Mouse (Mus musculus) intestine, postnatal 0 days (tissue): ENCODE measurements around the gene Scel. TPM values are rescaled to one million over a fixed set of nuclear protein-coding genes. Genes with fewer than 3 reads are reported as not detected.

Experiments
- ATAC-seq: fragments of 200-750 bp; cut with Nextera tagmentation; 2 replicates; pipeline ENCODE4 v1.8.0; 2017; ENCODE audit warnings: mild to moderate bottlenecking, moderate TSS enrichment, moderate library complexity
- H3K27ac ChIP-seq: fragments of 300-500 bp; sonication (generic); 2 replicates; pipeline ENCODE4 v1.5.1; 2014; ENCODE audit warnings: mild to moderate bottlenecking, low read depth, low read length, moderate library complexity
- H3K27me3 ChIP-seq: fragments of 300-500 bp; sonication (generic); replicated peaks from 2 replicates; pipeline ENCODE4 v1.6.1; 2014; ENCODE audit warnings: low read length, mixed read lengths; ENCODE audit not compliant: control insufficient read depth, insufficient read depth
- H3K36me3 ChIP-seq: fragments of 300-500 bp; sonication (generic); 2 replicates; pipeline ENCODE4 v1.6.1; 2014; ENCODE audit warnings: mild to moderate bottlenecking, moderate library complexity; ENCODE audit not compliant: control insufficient read depth, insufficient read depth
- H3K4me1 ChIP-seq: fragments of 300-500 bp; sonication (generic); replicated peaks from 2 replicates; pipeline ENCODE4 v1.6.1; 2014; ENCODE audit warnings: antibody characterized with exemption, low read length, mixed read lengths; ENCODE audit not compliant: control insufficient read depth, insufficient read depth
- H3K4me2 ChIP-seq: fragments of 300-500 bp; sonication (generic); replicated peaks from 2 replicates; pipeline ENCODE4 v1.6.1; 2014; ENCODE audit warnings: low read depth, mild to moderate bottlenecking, moderate library complexity
- H3K4me3 ChIP-seq: fragments of 300-500 bp; sonication (generic); 2 replicates; pipeline ENCODE4 v1.5.1; 2014; ENCODE audit warnings: low read depth, low read length
- H3K9ac ChIP-seq: fragments of 300-500 bp; sonication (generic); 2 replicates; pipeline ENCODE4 v1.6.1; 2014; ENCODE audit warnings: mild to moderate bottlenecking, low read depth, low read length
- H3K9me3 ChIP-seq: fragments of 300-500 bp; sonication (generic); 2 replicates; pipeline ENCODE4 v1.6.1; 2016; ENCODE audit warnings: mixed run types; ENCODE audit not compliant: control insufficient read depth
- CTCF ChIP-seq: sonication (generic); IDR thresholded peaks from 2 replicates; pipeline ENCODE4 v1.5.1; 2016; ENCODE audit warnings: low read depth, mild to moderate bottlenecking, control low read depth, antibody characterized with exemption, moderate library complexity
- WGBS: fragments of 180-500 bp; shearing (Covaris S2); extraction: QIAGEN DNeasy Blood & Tissue Kit; methylation state at CpG from one replicate; pipeline ENCODE4 v1.1.7; 2014; 5-methylcytosine and 5-hydroxymethylcytosine counted together
- polyA plus RNA-seq: library from polyadenylated mRNA; unstranded; fragments of >200 nt; fragmentation: Nextera tagmentation; extraction: Ambion mirVana; gene quantifications from 2 replicates; pipeline ENCODE4 v1.2.1, GENCODE M21; 2015

The Scel gene
- polyA plus RNA-seq, 1 experiment from 2014 or later, result 0.48 TPM

- no peak for ATAC-seq
- H3K9me3 ChIP-seq, result no peaks in the 10 kb centered on the region
- no peak overlapping the region for H3K4me2 ChIP-seq
- no peak for TF ChIP-seq CTCF
- H3K9ac ChIP-seq, result no peak overlapping the region
- H3K36me3 ChIP-seq, result no peaks in the 10 kb centered on the region
- no peak overlapping the region for H3K27ac ChIP-seq
- H3K4me1 ChIP-seq, result no peaks in the 10 kb centered on the region
- no peak overlapping the region for H3K4me3 ChIP-seq
- 68% methylated on average over 4 of the region's 4 CpGs for WGBS
- no peaks in the 10 kb centered on the region for H3K27me3 ChIP-seq
Observed at GRCm38 (mm10) chr14:103551921-103552320, 38.8 kb downstream of the Scel start.

GRCm38 (mm10) chr14:103552379-103552778, 39.2 kb downstream of the Scel start:
- no peak for TF ChIP-seq CTCF

GRCm38 (mm10) chr14:103556609-103557008, 43.5 kb downstream of the Scel start:
- Histone ChIP-seq H3K9ac (no peak overlapping the region), H3K4me2 (no peak overlapping the region), H3K4me1 (no peaks in the 10 kb centered on the region), H3K27ac (no peak overlapping the region), H3K36me3 (no peaks in the 10 kb centered on the region), H3K4me3 (no peak overlapping the region), H3K9me3 (no peaks in the 10 kb centered on the region), H3K27me3 (no peaks in the 10 kb centered on the region)
- no peak for ATAC-seq
- WGBS, result 57% methylated on average over 5 of the region's 5 CpGs
- TF ChIP-seq CTCF, result no peak

More at GRCm38 (mm10) chr14:103552379-103552778, 39.2 kb downstream of the Scel start:
- no peak overlapping the region for H3K9ac ChIP-seq
- no peak overlapping the region for H3K4me3 ChIP-seq
- no peaks in the 10 kb centered on the region for H3K36me3 ChIP-seq
- no peaks in the 10 kb centered on the region for H3K9me3 ChIP-seq
- no peaks in the 10 kb centered on the region for H3K27me3 ChIP-seq
- H3K27ac ChIP-seq, result no peak overlapping the region
- 77% methylated on average over 4 of the region's 4 CpGs for WGBS
- H3K4me1 ChIP-seq, result no peaks in the 10 kb centered on the region
- H3K4me2 ChIP-seq, result no peak overlapping the region
- no peak for ATAC-seq

- H3K27ac ChIP-seq, result no peak overlapping the region
- no peak for ATAC-seq
- H3K4me1 ChIP-seq, result no peaks in the 10 kb centered on the region
- WGBS, result 80% methylated on average over 8 of the region's 8 CpGs
- no peak overlapping the region for H3K9ac ChIP-seq
- no peak overlapping the region for H3K4me3 ChIP-seq
- no peaks in the 10 kb centered on the region for H3K27me3 ChIP-seq
- no peaks in the 10 kb centered on the region for H3K36me3 ChIP-seq
- no peak overlapping the region for H3K4me2 ChIP-seq
- no peak for TF ChIP-seq CTCF
- H3K9me3 ChIP-seq, result no peaks in the 10 kb centered on the region
Observed at GRCm38 (mm10) chr14:103561383-103562096, 48.4 kb downstream of the Scel start.

GRCm38 (mm10) chr14:103567957-103568356, 54.8 kb downstream of the Scel start:
- TF ChIP-seq CTCF, result no peak
- Histone ChIP-seq H3K27me3 (no peaks in the 10 kb centered on the region), H3K4me2 (no peak overlapping the region), H3K4me1 (no peaks in the 10 kb centered on the region), H3K4me3 (no peak overlapping the region), H3K27ac (no peak overlapping the region), H3K9ac (no peak overlapping the region), H3K36me3 (no peaks in the 10 kb centered on the region), H3K9me3 (no peaks in the 10 kb centered on the region)
- WGBS, result 42% methylated on average over 1 of the region's 1 CpGs
- ATAC-seq, result no peak

GRCm38 (mm10) chr14:103568433-103568832, 55.3 kb downstream of the Scel start:
- Histone ChIP-seq H3K27ac (no peak overlapping the region), H3K9ac (no peak overlapping the region), H3K36me3 (no peaks in the 10 kb centered on the region), H3K9me3 (no peaks in the 10 kb centered on the region), H3K4me1 (no peaks in the 10 kb centered on the region), H3K4me3 (no peak overlapping the region), H3K27me3 (no peaks in the 10 kb centered on the region), H3K4me2 (no peak overlapping the region)
- ATAC-seq, result no peak
- WGBS, result 52% methylated on average over 2 of the region's 2 CpGs
- no peak for TF ChIP-seq CTCF
